Mouse (Mus musculus) testis, adult 2 months (tissue): ENCODE results near the gene Qpct. TPM values are rescaled to one million over a fixed set of nuclear protein-coding genes. Genes with fewer than 3 reads are reported as not detected.

ENCODE experiments used
- H3K27ac ChIP-seq: fragments of 200-500 bp; 2 replicates; pipeline ENCODE4 v1.5.1; 2012; ENCODE audit warnings: low read depth, low read length; ENCODE audit not compliant: control insufficient read depth, insufficient read depth
- H3K27me3 ChIP-seq: fragments of 200-500 bp; 2 replicates; pipeline ENCODE4 v1.6.1; 2012; ENCODE audit warnings: mild to moderate bottlenecking, low read length, moderate library complexity; ENCODE audit not compliant: control insufficient read depth, insufficient read depth
- H3K36me3 ChIP-seq: fragments of 200-500 bp; 2 replicates; pipeline ENCODE4 v1.6.1; 2012; ENCODE audit warnings: mild to moderate bottlenecking, low read length; ENCODE audit not compliant: control insufficient read depth, insufficient read depth
- H3K4me1 ChIP-seq: fragments of 200-500 bp; 2 replicates; pipeline ENCODE4 v1.6.1; 2012; ENCODE audit warnings: low read length; ENCODE audit not compliant: control insufficient read depth, insufficient read depth
- H3K4me3 ChIP-seq: fragments of 200-500 bp; 2 replicates; pipeline ENCODE4 v1.5.1; 2012; ENCODE audit warnings: low read depth, mild to moderate bottlenecking, low read length, moderate library complexity, mixed read lengths; ENCODE audit not compliant: control insufficient read depth
- CTCF ChIP-seq: fragments of 200-500 bp; IDR thresholded peaks from 2 replicates; pipeline ENCODE4 v1.5.1; 2012; ENCODE audit warnings: low read depth, mild to moderate bottlenecking, inconsistent platforms, low read length, moderate library complexity; ENCODE audit not compliant: control insufficient read depth, insufficient read depth, insufficient replicate concordance
- POLR2A ChIP-seq: fragments of 200-500 bp; IDR thresholded peaks from 2 replicates; pipeline ENCODE4 v1.6.1; 2012; ENCODE audit warnings: low read depth, mild to moderate bottlenecking, inconsistent platforms, low read length, moderate library complexity; ENCODE audit not compliant: control insufficient read depth
- polyA plus RNA-seq: library from polyadenylated mRNA; depleted of rRNA; stranded (reverse); fragments of >200 nt; gene quantifications from 2 replicates; pipeline ENCODE4 v1.2.3, GENCODE M21; 2012; rRNA removed

Gene Qpct
- 19.9 and 30.7 TPM in 2 replicates for polyA plus RNA-seq

DNA sequence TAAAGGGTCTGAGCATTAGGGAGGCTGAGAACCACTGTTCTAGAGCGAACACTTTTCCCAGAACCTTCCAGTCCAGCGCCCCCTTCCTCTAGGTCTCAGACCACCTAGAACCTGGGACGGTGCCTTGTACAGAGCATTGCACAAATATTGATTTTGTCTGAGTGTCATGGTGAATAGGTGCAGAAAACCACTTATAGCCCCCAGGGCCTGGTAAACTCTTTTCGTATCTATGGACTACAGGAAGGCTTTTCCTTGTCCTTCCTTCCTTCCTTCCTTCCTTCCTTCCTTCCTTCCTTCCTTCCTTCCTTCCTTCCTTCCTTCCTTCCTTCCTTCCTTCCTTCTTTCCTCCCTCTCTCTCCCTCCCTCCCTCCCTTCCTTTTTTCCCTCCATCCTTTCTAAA, at the start of gene Qpct:
Gene Qpct, plus strand, starts transcription at position 301 of the 400 bp plus-strand sequence.
- Histone ChIP-seq H3K4me3 (peak within 1 kb of the TSS; percentile 84), H3K27me3 (no peaks in the 10 kb centered on the region), H3K4me1 (peaks cover 6% of the 10 kb centered on the region), H3K27ac (peak within 1 kb of the TSS; percentile 9), H3K36me3 (no peaks in the 10 kb centered on the region)
- TF ChIP-seq POLR2A (no peak), CTCF (no peak)

DNA sequence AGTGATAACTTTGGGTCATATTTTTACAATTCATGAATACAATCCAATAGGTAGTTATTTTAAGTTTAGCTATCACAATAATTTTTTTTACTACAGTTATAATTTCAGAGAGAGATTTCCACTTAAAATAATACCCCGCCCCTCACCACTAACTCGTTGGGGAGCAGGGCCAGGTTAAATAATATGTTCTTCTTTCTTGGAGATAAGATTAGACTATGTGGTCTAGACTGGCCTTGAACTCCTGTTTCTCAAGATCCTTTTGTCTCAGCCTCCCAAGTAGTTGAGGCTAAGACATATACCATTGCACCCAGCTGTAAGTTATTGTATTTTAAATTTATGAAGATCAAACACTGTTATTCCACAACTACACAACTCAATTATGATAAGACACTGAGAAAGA, 38.1 kb upstream of the Qpct start:
- TF ChIP-seq POLR2A (no peak), CTCF (no peak)
- no peaks in the 10 kb centered on the region for H3K4me1 ChIP-seq
- H3K4me3 ChIP-seq, result no peak overlapping the region
- H3K27ac ChIP-seq, result no peak overlapping the region
- no peaks in the 10 kb centered on the region for H3K27me3 ChIP-seq
- H3K36me3 ChIP-seq, result no peaks in the 10 kb centered on the region

DNA sequence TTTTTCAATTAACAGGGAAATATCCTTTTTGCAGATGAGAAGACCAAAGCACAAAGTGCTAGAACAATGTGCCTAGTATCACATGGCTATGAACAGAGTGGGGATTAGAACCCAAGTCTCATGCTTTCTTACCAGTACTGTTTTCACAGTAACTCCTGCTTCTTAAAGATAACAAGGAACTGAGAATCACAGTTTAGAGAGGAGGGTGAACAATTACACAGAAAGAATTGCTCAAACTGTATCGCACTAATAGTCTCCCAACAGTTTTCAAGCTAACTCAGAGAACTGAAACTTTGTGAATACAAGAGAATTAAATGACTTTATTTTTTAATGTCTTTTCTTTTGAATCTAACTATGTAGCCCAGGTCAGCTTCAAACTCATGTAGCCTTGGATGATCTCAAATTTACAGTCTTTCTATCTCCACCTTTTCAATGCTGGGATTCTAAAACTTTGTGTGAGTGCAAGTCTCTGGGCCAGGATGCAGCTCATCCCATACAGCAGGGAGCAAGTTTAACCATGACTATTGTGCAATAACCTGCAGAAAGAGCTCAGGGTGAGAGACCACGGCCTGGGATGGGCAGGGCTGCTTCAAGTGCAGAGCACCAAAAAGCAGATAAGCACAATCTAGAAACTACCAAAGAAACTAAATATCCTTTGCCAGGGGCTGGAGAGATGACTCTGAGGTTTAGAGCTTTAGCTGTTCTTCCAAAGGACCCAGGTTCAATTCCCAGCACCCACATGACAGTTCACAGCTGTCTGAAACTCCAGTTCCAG, 36.6 kb upstream of the Qpct start:
- no peaks in the 10 kb centered on the region for H3K27me3 ChIP-seq
- no peaks in the 10 kb centered on the region for H3K4me1 ChIP-seq
- no peak overlapping the region for H3K4me3 ChIP-seq
- no peak overlapping the region for H3K27ac ChIP-seq
- H3K36me3 ChIP-seq, result no peaks in the 10 kb centered on the region
- TF ChIP-seq POLR2A (no peak), CTCF (no peak)

DNA sequence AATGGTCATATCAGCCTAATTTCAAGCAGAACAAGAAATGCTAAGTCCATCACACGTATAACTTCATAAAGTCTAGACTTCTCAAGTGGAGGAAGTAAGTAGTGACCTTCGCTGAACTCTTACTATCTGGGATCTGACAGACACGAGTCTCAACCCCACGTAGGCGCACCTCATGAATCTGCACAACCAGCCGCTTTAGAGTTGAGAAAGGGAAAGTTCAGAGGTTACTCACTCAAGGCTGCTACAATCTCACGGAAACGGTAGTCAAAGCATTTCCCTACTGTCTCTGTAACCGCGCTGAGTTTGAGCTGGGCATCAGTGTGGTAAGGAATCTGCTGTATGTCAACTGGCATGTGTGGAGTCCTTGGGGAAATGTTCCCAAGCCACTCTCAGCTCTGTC, 35.9 kb upstream of the Qpct start:
- TF ChIP-seq CTCF, result no peak
- no peak for TF ChIP-seq POLR2A
- Histone ChIP-seq H3K4me1 (no peaks in the 10 kb centered on the region), H3K4me3 (no peak overlapping the region)

DNA sequence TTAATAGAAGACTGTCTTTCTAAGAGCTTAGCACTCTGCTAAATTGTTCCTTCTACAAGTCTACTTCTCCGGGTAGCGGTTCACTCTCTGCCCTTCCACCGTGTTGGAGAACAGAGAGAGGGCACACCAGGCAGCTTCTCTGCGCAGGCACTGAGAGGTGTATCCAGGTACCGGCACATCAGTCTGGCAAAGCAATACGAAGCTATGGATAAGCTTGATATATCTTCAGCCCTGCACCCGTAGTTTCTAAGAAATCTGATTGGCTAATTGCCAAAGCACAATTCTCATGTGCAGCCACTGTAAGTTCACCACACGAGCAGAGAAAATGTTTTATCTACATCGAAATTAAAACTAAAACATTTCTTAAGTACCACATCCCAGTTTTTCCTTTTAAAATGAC, 33.3 kb upstream of the Qpct start:
- peaks cover 3% of the 10 kb centered on the region; the same call in 1 of the 2 replicates for H3K4me1 ChIP-seq
- no peak overlapping the region for H3K4me3 ChIP-seq

More for the DNA sequence above, 35.9 kb upstream of the Qpct start:
- Histone ChIP-seq H3K27ac (no peak overlapping the region), H3K36me3 (no peaks in the 10 kb centered on the region), H3K27me3 (no peaks in the 10 kb centered on the region)

DNA sequence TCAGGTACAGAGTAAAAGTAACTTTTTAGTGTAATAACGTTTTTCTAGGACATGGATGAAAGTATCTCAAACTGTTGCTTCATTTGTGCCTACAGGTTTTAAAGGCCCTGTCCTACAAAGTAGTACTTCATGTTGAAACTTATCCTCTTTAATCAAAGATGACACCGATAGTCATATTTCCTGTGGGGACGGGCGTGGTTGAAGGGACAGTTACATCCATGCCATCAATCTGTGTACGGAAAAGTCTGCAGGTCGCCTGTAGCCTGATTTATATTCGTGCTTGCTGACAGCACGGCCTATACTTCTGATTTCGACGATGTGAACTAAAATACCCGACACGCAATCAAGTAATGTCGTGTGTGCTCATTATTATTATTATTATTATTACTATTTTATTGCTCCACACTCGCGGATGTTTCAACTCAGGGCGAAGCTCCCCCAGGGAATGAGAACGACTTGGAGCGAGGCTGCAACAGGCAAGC, 31.9 kb upstream of the Qpct start:
- H3K4me3 ChIP-seq, result peak overlapping the region; percentile 70
- TF ChIP-seq POLR2A, result no peak
- no peak for TF ChIP-seq CTCF
- peaks cover 3% of the 10 kb centered on the region; the same call in 1 of the 2 replicates for H3K4me1 ChIP-seq
- H3K27me3 ChIP-seq, result no peaks in the 10 kb centered on the region
- H3K36me3 ChIP-seq, result no peaks in the 10 kb centered on the region
- H3K27ac ChIP-seq, result no peak overlapping the region; the same call in 1 of the 2 replicates

More for the DNA sequence above, 33.3 kb upstream of the Qpct start:
- Histone ChIP-seq H3K27me3 (no peaks in the 10 kb centered on the region), H3K27ac (no peak overlapping the region), H3K36me3 (no peaks in the 10 kb centered on the region)
- TF ChIP-seq POLR2A (no peak), CTCF (no peak)

DNA sequence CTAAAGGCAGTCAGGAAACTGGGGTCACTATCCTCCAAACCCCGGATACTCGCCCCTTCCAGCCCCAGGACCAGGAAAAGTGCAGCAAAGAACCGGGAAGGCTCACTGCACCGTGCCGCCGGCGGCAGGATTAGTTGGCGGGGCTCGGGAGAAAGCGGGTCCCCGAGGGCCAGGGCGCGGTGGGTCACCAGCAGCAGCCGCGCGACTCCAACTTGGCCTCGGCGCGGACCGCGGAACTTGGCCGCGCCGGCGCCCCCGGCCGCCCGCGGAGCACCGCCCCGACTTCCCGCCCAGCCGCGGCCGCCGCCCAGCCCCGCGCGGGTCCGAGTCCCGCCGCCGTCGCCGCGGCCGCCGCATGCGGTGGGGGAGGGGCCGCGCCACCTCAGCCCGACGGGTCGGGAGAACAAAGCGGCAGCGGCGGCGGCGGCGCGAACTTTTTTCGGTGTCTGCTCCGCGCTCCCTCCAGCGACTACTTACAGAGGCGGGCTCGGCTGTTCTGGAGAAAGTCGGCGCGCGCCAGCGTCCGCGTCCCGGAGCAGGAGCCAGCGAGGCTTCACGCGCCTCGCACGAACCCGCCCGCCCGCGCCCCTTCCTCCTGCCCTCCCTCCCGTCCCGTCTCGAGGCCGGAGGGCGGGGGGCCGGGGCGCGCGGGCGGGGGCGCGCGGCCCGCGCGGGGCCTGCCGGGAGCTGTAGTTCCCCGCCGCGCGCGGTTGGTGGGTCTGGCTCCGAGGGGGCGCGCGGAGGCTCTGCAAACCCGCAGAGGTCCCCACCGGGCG, 31.3 kb upstream of the Qpct start, which contains the start of gene Prkd3:
Gene Prkd3, minus strand, starts transcription at position 609 of the 776 bp plus-strand sequence.
- H3K4me3 ChIP-seq, result peak within 1 kb of the TSS; percentile 83
- H3K27me3 ChIP-seq, result no peaks in the 10 kb centered on the region
- TF ChIP-seq CTCF (no peak), POLR2A (0 out of 2 replicates have a peak, but pooled peaks have one; percentile 27)
- H3K27ac ChIP-seq, result peak within 1 kb of the TSS; percentile 59
- peaks cover 3% of the 10 kb centered on the region; the same call in 1 of the 2 replicates for H3K4me1 ChIP-seq
- H3K36me3 ChIP-seq, result no peaks in the 10 kb centered on the region
